Comparison of ENCODE assay signal across 13 mouse cellular contexts in the genomic region with DNA sequence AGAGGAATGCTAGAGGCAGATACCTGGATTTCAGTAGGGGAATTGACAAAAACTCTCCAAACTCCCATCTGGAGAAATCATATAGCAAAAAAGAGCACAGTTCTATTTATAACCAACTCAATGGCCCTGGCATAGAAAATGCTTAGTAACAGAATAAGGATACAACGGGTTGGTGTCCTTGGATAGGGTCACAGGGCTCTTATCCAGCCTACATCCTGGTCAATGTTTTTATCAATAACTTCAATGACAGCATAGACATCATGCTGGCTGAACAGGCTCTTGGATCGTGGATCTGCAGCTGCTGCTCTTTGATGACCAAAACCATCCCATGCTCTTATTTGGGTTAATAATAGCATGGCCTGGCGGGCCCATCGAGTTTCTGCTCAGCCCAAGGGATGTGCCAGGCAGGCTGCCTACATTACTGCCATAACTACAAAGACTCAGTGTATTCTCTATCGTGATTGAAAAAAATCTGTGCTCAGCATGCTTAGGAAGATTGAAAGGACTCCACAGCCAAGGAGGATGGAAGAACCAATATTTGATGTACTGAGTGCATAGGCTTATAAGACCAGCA. TPM values are rescaled to one million over a fixed set of nuclear protein-coding genes. Genes with fewer than 3 reads are reported as not detected.
DNase-seq lines count a peak whose midpoint lies in the region; ATAC-seq and TF ChIP-seq lines count a peak whose summit lies in the region.
"Had no signal": no experiment of that assay in that cellular context is flagged by ENCODE, and none has a peak within 500 bp of the region (broad histone marks: within the 10 kb centered on the region; RNA-seq: fewer than 3 reads in every experiment).

No protein-coding gene starts in this region.

- H3K36me3 ChIP-seq in embryonic facial prominence, embryonic 15.5 days: no peaks in the 10 kb centered on the region
- H3K36me3 ChIP-seq in embryonic facial prominence, embryonic 10.5 days (replicated peaks): no peaks in the 10 kb centered on the region
- H3K36me3 ChIP-seq in heart, adult 2 months (ENCODE audit: control insufficient read depth, insufficient read depth, low read length): peaks cover 5% of the 10 kb centered on the region; the same call in 1 of the 2 replicates
- no peaks in the 10 kb centered on the region for H3K36me3 ChIP-seq in lung, embryonic 14.5 days (ENCODE audit: insufficient read depth)

- no peak for TF ChIP-seq CTCF in heart, adult 2 months (IDR thresholded peaks at IDR 0.05)
- no peak for TF ChIP-seq CTCF in lung, embryonic 14.5 days (IDR thresholded peaks at IDR 0.05; ENCODE audit: low read depth)

- no peak for TF ChIP-seq POLR2A in heart, adult 2 months (IDR thresholded peaks at IDR 0.05; ENCODE audit: insufficient read depth, low read depth, low read length)

- H3K9me3 ChIP-seq in embryonic facial prominence, embryonic 15.5 days (replicated peaks): no peaks in the 10 kb centered on the region
- no peaks in the 10 kb centered on the region for H3K9me3 ChIP-seq in embryonic facial prominence, embryonic 10.5 days
- H3K9me3 ChIP-seq in lung, embryonic 14.5 days (ENCODE audit: low read depth, low read length): no peaks in the 10 kb centered on the region
- H3K9me3 ChIP-seq: megakaryocyte, embryonic 14.5 days had no signal

- no peak for ATAC-seq in embryonic facial prominence, embryonic 15.5 days (ENCODE audit: insufficient number of reproducible peaks, low FRiP score, low TSS enrichment, low read depth)
- peak; percentile 17; the same call in 1 of the 2 replicates for ATAC-seq in lung, embryonic 14.5 days (ENCODE audit: insufficient read depth)
- ATAC-seq: Patski had no signal

- H3K9ac ChIP-seq in embryonic facial prominence, embryonic 15.5 days: no peak overlapping the region
- H3K9ac ChIP-seq in heart, adult 2 months (ENCODE audit: low read depth, low read length): no peak overlapping the region
- H3K9ac ChIP-seq in lung, embryonic 14.5 days: no peak overlapping the region

- peaks cover 27% of the 10 kb centered on the region for H3K4me1 ChIP-seq in embryonic facial prominence, embryonic 15.5 days
- H3K4me1 ChIP-seq in embryonic facial prominence, embryonic 10.5 days: peaks cover 17% of the 10 kb centered on the region
- H3K4me1 ChIP-seq in heart, adult 2 months (ENCODE audit: control insufficient read depth, insufficient read depth, low read length): peaks cover 10% of the 10 kb centered on the region
- peaks cover 5% of the 10 kb centered on the region; the same call in 1 of the 2 replicates for H3K4me1 ChIP-seq in lung, embryonic 14.5 days (ENCODE audit: insufficient read depth)
- H3K4me1 ChIP-seq: megakaryocyte, embryonic 14.5 days had no signal

- no peak overlapping the region for H3K4me3 ChIP-seq in embryonic facial prominence, embryonic 15.5 days (replicated peaks)
- H3K4me3 ChIP-seq in embryonic facial prominence, embryonic 10.5 days: no peak overlapping the region
- H3K4me3 ChIP-seq in heart, adult 2 months: no peak overlapping the region
- no peak overlapping the region for H3K4me3 ChIP-seq in lung, embryonic 14.5 days (ENCODE audit: low read depth, low read length)
- H3K4me3 ChIP-seq: megakaryocyte, embryonic 14.5 days had no signal

- DNase-seq in embryonic facial prominence, embryonic 10.5 days (ENCODE audit: low spot score): no peak
- peak; percentile 29 to 48 for DNase-seq in heart, adult 2 months
- no peak for DNase-seq in heart, postnatal 25 days (ENCODE audit: low spot score)
- DNase-seq in lung, embryonic 14.5 days: no peak
- DNase-seq in lung, adult 18-20 months: no peak
- peak; percentile 35 for DNase-seq in gastrocnemius, postnatal 14 days
- no peak for DNase-seq in kidney, postnatal 14 days
- DNase-seq: cerebellum, adult 18-20 months; right cerebral cortex, postnatal 4 days; thymus, postnatal 36 days had no signal

- no peak for TF ChIP-seq EP300 in heart, adult 2 months (IDR thresholded peaks at IDR 0.05; ENCODE audit: insufficient read depth, low read depth, low read length)

- H3K79me2 ChIP-seq in heart, adult 2 months (replicated peaks; ENCODE audit: control insufficient read depth, insufficient read depth, low read length): no peaks in the 10 kb centered on the region

- H3K27me3 ChIP-seq in embryonic facial prominence, embryonic 15.5 days: no peaks in the 10 kb centered on the region
- no peaks in the 10 kb centered on the region for H3K27me3 ChIP-seq in embryonic facial prominence, embryonic 10.5 days (replicated peaks; ENCODE audit: low read depth, poor library complexity, severe bottlenecking)
- no peaks in the 10 kb centered on the region for H3K27me3 ChIP-seq in heart, adult 2 months (ENCODE audit: control insufficient read depth, insufficient read depth, low read length)
- H3K27me3 ChIP-seq in lung, embryonic 14.5 days (ENCODE audit: insufficient read depth, low read length): no peaks in the 10 kb centered on the region
- H3K27me3 ChIP-seq: megakaryocyte, embryonic 14.5 days had no signal

- 63% methylated on average over 5 of the region's 5 CpGs for WGBS in embryonic facial prominence, embryonic 15.5 days
- 85% methylated on average over 5 of the region's 5 CpGs for WGBS in embryonic facial prominence, embryonic 10.5 days
- 30% methylated on average over 5 of the region's 5 CpGs for WGBS in heart, adult 2 months
- 64% methylated on average over 5 of the region's 5 CpGs for WGBS in lung, embryonic 14.5 days

- H3K27ac ChIP-seq in embryonic facial prominence, embryonic 15.5 days (replicated peaks): 0 out of 2 replicates have a peak overlapping the region, but pooled peaks have one; percentile 68
- no peak overlapping the region for H3K27ac ChIP-seq in embryonic facial prominence, embryonic 10.5 days (replicated peaks)
- peak overlapping the region; percentile 11 for H3K27ac ChIP-seq in heart, adult 2 months
- no peak overlapping the region for H3K27ac ChIP-seq in lung, embryonic 14.5 days (ENCODE audit: low read depth)

- H3K4me2 ChIP-seq in embryonic facial prominence, embryonic 15.5 days (replicated peaks): no peak overlapping the region
- no peak overlapping the region for H3K4me2 ChIP-seq in lung, embryonic 14.5 days

- intact Hi-C loops in heart, adult 2 months (cut with DNase I): loop anchor here (5.0 kb wide), 4 partner anchors 47 to 247 kb away; a partner anchor contains a TSS
- intact Hi-C loops in heart, postnatal 25 days (cut with DNase I): loop anchor here (5.0 kb wide), 5 partner anchors 47 to 247 kb away; a partner anchor contains a TSS
- intact Hi-C loops in gastrocnemius, postnatal 14 days (cut with DNase I; ENCODE audit: low total_unique reads): no loop called here

RNA-seq across cellular contexts. Expression of a gene that starts 44.7 kb away (rescaled TPM):
- 15.3 and 16.1 TPM in 2 replicates for polyA plus RNA-seq in embryonic facial prominence, embryonic 15.5 days (2015; fragmentation: Nextera tagmentation; extraction: Ambion mirVana)
- 13.7 and 14.4 TPM in 2 replicates for polyA plus RNA-seq in embryonic facial prominence, embryonic 10.5 days (2016; fragmentation: Nextera tagmentation; extraction: Ambion mirVana)
- 10 to 100 TPM in 1 of 2 experiments, 1 to 10 TPM in 1; 7.6 to 11.0 TPM for total RNA-seq in heart, adult 2 months (2021)
- polyA plus RNA-seq in heart, adult 2 months (2012; rRNA removed): 3.6 and 7.2 TPM in 2 replicates
- total RNA-seq in heart, postnatal 25 days (2021): 1 to 10 TPM; 9.0 to 9.6 TPM
- 12.4 and 12.8 TPM in 2 replicates for polyA plus RNA-seq in lung, embryonic 14.5 days (2014; fragmentation: Nextera tagmentation; extraction: Ambion mirVana)
- total RNA-seq in gastrocnemius, postnatal 14 days (2021): 1 to 10 TPM; 9.3 to 9.8 TPM

Comparison
In these comparisons a context has a peak if more than half of its experiments do, and no peak if none do; other contexts are left out.
1. H3K27ac ChIP-seq: peak in embryonic facial prominence, embryonic 15.5 days (single experiment) and heart, adult 2 months (single experiment); none in embryonic facial prominence, embryonic 10.5 days (single experiment) and lung, embryonic 14.5 days (single experiment).
2. DNase-seq: peak in heart, adult 2 months (2 of 2) and gastrocnemius, postnatal 14 days (single experiment); none in embryonic facial prominence, embryonic 10.5 days (single experiment), heart, postnatal 25 days (single experiment), lung, embryonic 14.5 days (single experiment), lung, adult 18-20 months (0 of 2) and kidney, postnatal 14 days (single experiment).